Mouse (Mus musculus): ENCODE results near the gene Alox12b.
A peak's percentile ranks its signal among the peaks of the same experiment; 100 is the strongest.

Gene Alox12b

DNA sequence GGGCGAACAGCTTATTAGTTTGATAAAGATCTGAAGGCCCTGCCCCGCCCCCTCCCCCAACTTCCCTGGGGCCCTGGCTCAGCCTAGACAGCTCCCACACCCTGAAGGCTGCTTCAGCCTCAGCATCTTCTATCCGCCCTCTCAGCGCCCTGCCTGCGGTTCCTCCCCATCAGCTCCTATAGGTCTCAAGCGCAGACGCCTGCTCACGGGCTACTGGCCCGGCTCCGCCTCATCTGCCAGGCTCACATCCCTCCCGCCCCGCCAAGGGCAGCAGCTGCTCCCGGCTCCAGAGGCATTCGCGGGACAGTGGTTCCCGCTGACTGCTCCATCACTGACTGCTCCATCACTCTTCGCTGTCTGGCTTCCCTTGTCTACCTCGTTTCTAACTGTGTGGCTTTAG, at the start of gene Alox12b:
TSS of gene Alox12b (plus strand) at position 190 of the 400 bp plus-strand sequence.
- DNase-seq (ENCODE audit: low spot score) = peak; percentile 63

GRCm38 (mm10) chr11:69107676-69108075, 49.1 kb upstream of the Alox12b start:
- DNase-seq (ENCODE audit: low spot score) = no peak

GRCm38 (mm10) chr11:69108223-69108622, 48.6 kb upstream of the Alox12b start:
- no peak for DNase-seq (ENCODE audit: low spot score)

GRCm38 (mm10) chr11:69109032-69109900, 47.5 kb upstream of the Alox12b start:
- no peak for DNase-seq (ENCODE audit: low spot score)

GRCm38 (mm10) chr11:69110319-69111046, 46.3 kb upstream of the Alox12b start:
- DNase-seq (ENCODE audit: low spot score) = peak; percentile 97

DNA sequence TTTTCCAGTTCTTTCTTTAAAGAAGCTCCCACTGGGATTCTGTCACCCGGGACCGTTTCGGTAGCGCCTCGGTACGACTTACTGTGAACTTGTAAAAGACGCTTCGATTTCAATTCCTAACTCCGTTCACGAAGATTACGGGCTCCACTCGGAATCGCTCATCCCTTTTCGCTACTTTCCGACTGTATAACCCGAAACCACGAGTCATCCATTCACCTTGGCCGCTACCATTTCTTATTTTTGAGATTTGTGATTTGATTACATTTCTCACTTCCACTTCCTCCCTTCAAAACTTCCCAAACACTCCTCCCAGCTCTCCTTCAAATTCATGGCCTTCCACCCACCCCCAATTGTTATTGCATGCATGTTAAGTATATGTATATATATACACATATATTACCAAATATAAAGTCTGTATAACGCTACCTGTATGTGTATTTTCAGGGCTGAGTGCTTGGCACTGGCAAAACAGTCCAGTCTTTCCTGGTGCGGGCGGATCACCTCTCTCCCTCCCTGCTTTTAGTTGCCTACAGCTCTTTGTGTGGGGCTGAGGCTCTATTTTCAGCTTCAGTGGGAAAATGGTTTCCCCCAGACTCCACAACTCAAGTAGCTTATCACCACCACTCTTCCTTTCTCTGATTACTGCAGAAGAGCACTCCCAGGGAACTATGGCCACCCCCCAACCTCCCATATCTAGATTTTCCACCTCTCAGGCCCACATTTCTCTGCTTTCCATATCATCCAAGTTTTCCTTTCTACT, 45.6 kb upstream of the Alox12b start:
- peak; percentile 50 for DNase-seq (ENCODE audit: low spot score)

DNA sequence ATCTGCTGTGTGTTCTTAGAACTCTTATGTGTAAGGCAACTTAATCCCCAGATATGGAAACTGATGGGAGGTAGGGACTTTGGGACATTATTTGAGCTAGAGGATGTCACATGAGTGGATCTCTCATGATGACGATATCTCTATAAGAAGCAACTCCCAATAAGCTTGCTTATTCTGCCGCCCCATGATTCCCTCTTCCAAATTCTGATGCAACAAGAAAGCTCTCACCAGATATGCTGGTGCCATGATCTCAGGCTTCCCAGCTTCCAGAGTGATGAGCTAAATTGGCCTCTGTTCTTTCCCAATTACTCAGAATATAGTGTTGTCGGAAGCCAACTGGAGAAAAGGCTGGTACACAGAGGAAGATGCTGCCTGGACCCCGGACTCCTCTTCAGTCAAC, 44.9 kb upstream of the Alox12b start:
- DNase-seq (ENCODE audit: low spot score) = no peak

- DNase-seq (ENCODE audit: low spot score) = no peak
Observed at GRCm38 (mm10) chr11:69114018-69114417, 42.8 kb upstream of the Alox12b start.

- DNase-seq (ENCODE audit: low spot score) = no peak
Observed at GRCm38 (mm10) chr11:69114621-69115020, 42.2 kb upstream of the Alox12b start.

GRCm38 (mm10) chr11:69116843-69117242, 39.9 kb upstream of the Alox12b start:
- DNase-seq (ENCODE audit: low spot score) = no peak

- DNase-seq (ENCODE audit: low spot score) = peak; percentile 79
Observed at GRCm38 (mm10) chr11:69117737-69118695, 38.8 kb upstream of the Alox12b start.

DNA sequence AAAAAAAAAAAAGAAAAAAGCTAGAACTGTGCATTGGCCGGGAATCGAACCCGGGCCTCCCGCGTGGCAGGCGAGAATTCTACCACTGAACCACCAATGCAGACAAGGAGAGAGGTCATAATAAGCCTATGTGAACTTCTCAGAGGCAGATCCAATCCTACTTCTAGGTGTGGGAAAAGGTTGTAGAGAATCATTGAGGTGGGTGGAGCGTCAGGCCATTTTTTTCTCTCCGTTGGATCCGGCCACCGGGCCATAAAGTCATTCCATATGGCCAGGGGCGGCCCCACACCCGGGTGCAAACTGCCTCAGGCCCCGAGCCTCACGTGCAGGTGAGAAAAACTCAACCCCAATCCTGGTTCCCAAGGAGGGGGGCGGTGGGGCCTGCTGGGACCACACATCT, 38.0 kb upstream of the Alox12b start:
- peak; percentile 97 for DNase-seq (ENCODE audit: low spot score)

DNA sequence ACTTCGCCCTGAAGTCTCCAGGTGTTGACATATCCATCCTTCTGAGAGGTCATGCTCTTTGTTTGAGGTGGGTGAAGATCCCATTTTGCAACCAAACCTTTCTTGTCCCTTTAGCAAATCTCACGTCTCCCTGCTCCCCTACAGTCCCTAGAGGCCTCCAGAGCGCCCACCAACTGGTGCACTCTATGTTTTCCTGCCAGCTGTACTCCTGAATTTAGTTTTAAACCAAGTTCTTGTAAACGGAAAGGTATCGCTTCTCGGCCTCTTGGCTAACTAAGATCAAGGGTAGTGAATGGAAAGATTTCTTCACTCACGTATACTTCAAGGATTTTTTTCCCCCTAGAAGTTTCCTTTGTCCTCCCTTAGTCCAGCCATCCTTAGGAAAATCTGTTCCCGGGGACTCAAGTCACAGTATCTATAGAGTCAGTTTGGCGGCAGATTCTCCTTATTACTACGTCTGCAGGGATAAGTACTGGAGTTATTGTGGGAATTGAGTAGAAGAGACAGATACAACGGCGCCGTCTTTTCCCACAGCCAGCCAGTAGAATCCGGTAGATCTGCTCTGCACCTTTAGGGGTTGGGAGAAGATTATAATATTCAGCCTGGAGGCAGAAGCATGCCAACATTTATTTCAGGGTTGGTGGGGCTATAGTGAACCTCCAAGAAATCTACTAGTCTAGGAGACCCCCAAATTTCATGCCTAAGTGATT, 37.2 kb upstream of the Alox12b start:
- DNase-seq (ENCODE audit: low spot score) = peak; percentile 22

DNA sequence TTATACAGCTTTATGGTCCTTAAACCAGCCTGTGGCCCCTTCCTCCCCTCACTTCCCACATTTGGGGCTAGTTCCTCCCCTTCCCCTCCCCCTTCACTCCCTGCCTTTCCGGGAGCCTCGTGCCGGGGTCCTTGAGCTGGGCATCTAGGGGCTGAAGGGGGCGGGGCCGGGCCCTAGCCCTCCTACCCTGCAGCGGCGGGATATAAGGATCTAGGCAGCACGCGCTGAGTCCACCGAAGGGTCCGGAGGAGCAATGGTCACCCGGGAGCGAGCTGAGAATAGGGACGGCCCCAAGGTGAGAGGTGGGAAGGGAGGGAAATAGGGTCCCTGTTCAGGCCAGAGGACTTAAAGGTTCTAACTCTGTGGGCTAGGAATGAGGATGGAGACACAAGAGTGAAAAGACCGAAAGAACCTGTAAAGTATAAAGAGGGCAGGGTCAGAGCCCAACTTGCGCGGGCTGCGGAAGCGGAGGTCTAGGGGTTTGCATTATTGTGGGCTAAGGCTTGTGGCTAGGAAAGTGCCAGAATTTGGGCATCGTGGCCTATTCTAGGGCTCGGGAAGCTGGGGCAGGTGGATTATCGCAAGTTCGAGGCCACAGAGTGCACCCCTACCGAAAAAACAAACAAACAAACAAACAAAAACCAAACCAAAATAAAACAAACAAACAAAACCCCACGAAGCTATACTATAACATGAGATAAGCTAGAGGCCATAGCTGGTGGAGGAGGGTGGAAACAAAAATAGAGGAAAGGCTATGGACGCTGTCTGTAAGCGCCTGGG, 36.4 kb upstream of the Alox12b start, which contains the start of gene Hes7:
TSS of gene Hes7 (plus strand) at position 184 of the 780 bp plus-strand sequence.
- DNase-seq (ENCODE audit: low spot score) = peak; percentile 80

GRCm38 (mm10) chr11:69121001-69121740, 35.6 kb upstream of the Alox12b start:
- peak; percentile 58 for DNase-seq (ENCODE audit: low spot score)

- peak; percentile 68 for DNase-seq (ENCODE audit: low spot score)
Observed at GRCm38 (mm10) chr11:69121741-69122335, 35.0 kb upstream of the Alox12b start.

DNA sequence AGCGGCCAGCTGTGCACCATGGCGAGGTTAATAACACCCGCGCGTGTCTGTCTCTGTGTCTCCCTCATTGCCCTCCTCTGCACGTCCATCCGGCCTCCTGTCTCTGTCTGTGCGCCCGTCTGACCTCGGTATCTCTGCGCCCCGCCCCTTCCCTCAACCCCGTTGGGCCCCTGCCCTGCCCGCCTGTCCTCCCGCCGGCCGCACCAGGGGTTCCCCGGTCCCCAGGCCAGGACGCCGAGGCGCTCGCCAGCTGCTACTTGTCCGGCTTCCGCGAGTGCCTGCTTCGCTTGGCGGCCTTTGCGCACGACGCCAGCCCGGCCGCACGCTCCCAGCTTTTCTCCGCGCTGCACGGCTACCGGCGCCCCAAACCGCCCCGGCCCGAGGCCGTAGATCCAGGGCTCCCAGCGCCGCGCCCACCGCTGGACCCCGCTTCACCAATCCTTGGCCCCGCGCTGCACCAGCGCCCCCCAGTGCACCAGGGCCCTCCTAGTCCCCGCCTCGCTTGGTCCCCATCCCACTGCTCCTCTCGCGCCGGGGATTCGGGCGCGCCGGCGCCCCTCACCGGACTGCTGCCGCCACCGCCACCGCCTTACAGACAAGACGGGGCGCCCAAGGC, 34.3 kb upstream of the Alox12b start, which contains the start of gene 9130213A22Rik:
TSS of gene 9130213A22Rik (minus strand) at position 254 of the 616 bp plus-strand sequence.
- peak; percentile 92 for DNase-seq (ENCODE audit: low spot score)

Measured in embryo, embryonic 10.5 days (tissue).